Mouse (Mus musculus): ENCODE data around the gene H2al1n.

- no peak for TF ChIP-seq POLR2A (IDR thresholded peaks at IDR 0.05; ENCODE audit: borderline replicate concordance, low read depth, low read length)
- no peak for TF ChIP-seq CTCF (IDR thresholded peaks at IDR 0.05; ENCODE audit: low read depth, low read length)
Measured at GRCm38 (mm10) chrX:14259597-14260239, 48.8 kb downstream of the H2al1n start.

Data from bone marrow macrophage, adult 2 months (primary cell).